19 mouse cellular contexts compared by ENCODE assay signal in the genomic region with DNA sequence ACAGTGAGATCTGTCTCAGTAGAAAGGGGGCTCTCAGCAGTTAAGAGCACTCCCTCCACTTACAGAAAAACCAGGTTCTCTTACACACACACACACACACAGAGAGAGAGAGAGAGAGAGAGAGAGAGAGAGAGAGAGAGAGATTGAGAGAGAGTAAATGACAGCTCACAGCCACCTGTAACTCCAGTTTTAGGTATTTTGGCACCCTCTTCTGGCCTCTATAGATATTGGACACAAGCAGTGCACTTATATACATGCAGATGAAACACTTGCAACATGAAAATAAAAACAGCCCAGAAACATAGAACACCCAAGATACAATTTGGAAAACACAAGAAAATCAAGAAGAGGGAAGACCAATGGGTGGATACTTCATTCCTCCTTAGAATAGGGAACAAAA. TPM values are rescaled to one million over a fixed set of nuclear protein-coding genes. Genes with fewer than 3 reads are reported as not detected.
"Had no signal": no experiment of that assay in that cellular context is flagged by ENCODE, and none has a peak within 500 bp of the region (broad histone marks: within the 10 kb centered on the region; RNA-seq: fewer than 3 reads in every experiment).

No protein-coding gene starts in this region.

RNA-seq across cellular contexts. Expression of a gene that starts 15.2 kb away (rescaled TPM):
- total RNA-seq: layer of hippocampus, adult 8-10 months; layer of hippocampus, postnatal 10 days; layer of hippocampus, postnatal 36 days; left cerebral cortex, adult 2 months; left cerebral cortex, postnatal 10 days; left cerebral cortex, postnatal 36 days; liver, adult 2 months had no signal
- polyA plus RNA-seq: kidney, embryonic 16.5 days; limb, embryonic 11.5 days; limb, embryonic 14.5 days; liver, adult 2 months; liver, embryonic 13.5 days; liver, embryonic 16.5 days; lung, embryonic 14.5 days; midbrain, embryonic 10.5 days; midbrain, embryonic 13.5 days; neural tube, embryonic 12.5 days; neural tube, embryonic 15.5 days; stomach, embryonic 14.5 days; thymus, postnatal 0 days had no signal

RNA-seq across cellular contexts. Expression of a gene that starts 31.1 kb away (rescaled TPM):
- total RNA-seq: layer of hippocampus, adult 8-10 months; layer of hippocampus, postnatal 10 days; layer of hippocampus, postnatal 36 days; left cerebral cortex, adult 2 months; left cerebral cortex, postnatal 10 days; left cerebral cortex, postnatal 36 days; liver, adult 2 months had no signal
- polyA plus RNA-seq: kidney, embryonic 16.5 days; limb, embryonic 11.5 days; limb, embryonic 14.5 days; liver, adult 2 months; liver, embryonic 13.5 days; liver, embryonic 16.5 days; lung, embryonic 14.5 days; midbrain, embryonic 10.5 days; midbrain, embryonic 13.5 days; neural tube, embryonic 12.5 days; neural tube, embryonic 15.5 days; stomach, embryonic 14.5 days; thymus, postnatal 0 days had no signal

RNA-seq across cellular contexts. Expression of a gene that starts 41.2 kb away (rescaled TPM):
- total RNA-seq: left cerebral cortex, adult 2 months had no signal
- polyA plus RNA-seq: midbrain, embryonic 10.5 days; neural tube, embryonic 12.5 days had no signal

RNA-seq across cellular contexts. Expression of a gene that starts 55.2 kb away (rescaled TPM):
- polyA plus RNA-seq: liver, adult 2 months; midbrain, embryonic 10.5 days; midbrain, embryonic 13.5 days; thymus, postnatal 0 days had no signal

RNA-seq across cellular contexts. Expression of a gene that starts 57.3 kb away (rescaled TPM):
- polyA plus RNA-seq: midbrain, embryonic 10.5 days had no signal
